Mouse (Mus musculus) kidney, postnatal 0 days (tissue): Measurements from ENCODE around the gene Fnbp1. TPM values are rescaled to one million over a fixed set of nuclear protein-coding genes. Genes with fewer than 3 reads are reported as not detected.

Experiments
- ATAC-seq: fragments of 200-750 bp; cut with Nextera tagmentation; replicated peaks from 2 replicates; pipeline ENCODE4 v1.8.0; 2017; ENCODE audit warnings: low read depth, moderate number of reproducible peaks, moderate TSS enrichment, moderate library complexity; ENCODE audit not compliant: low FRiP score
- DNase-seq: peaks from one replicate; pipeline ENCODE4 v3.0.0-alpha.2; 2016; ENCODE audit warnings: low spot score
- H3K27ac ChIP-seq: fragments of 300-500 bp; sonication (generic); 2 replicates; pipeline ENCODE4 v1.5.1; 2014; ENCODE audit warnings: mild to moderate bottlenecking
- H3K27me3 ChIP-seq: fragments of 300-500 bp; sonication (generic); 2 replicates; pipeline ENCODE4 v1.6.1; 2014; ENCODE audit warnings: low read length, mixed read lengths; ENCODE audit not compliant: insufficient read depth
- H3K36me3 ChIP-seq: fragments of 300-500 bp; sonication (generic); 2 replicates; pipeline ENCODE4 v1.6.1; 2014; ENCODE audit warnings: low read length, mixed read lengths; ENCODE audit not compliant: insufficient read depth
- H3K4me1 ChIP-seq: fragments of 300-500 bp; sonication (generic); replicated peaks from 2 replicates; pipeline ENCODE4 v1.6.1; 2014; ENCODE audit warnings: antibody characterized with exemption, low read length, mixed read lengths; ENCODE audit not compliant: insufficient read depth
- H3K4me2 ChIP-seq: fragments of 300-500 bp; sonication (generic); 2 replicates; pipeline ENCODE4 v1.6.1; 2014; ENCODE audit warnings: mild to moderate bottlenecking, low read length, moderate library complexity, mixed read lengths
- H3K4me3 ChIP-seq: fragments of 300-500 bp; sonication (generic); replicated peaks from 2 replicates; pipeline ENCODE4 v1.5.1; 2014; ENCODE audit warnings: low read depth, low read length
- H3K9ac ChIP-seq: fragments of 300-500 bp; sonication (generic); 2 replicates; pipeline ENCODE4 v1.6.1; 2014; ENCODE audit warnings: low read depth, low read length
- H3K9me3 ChIP-seq: fragments of 300-500 bp; sonication (generic); replicated peaks from 2 replicates; pipeline ENCODE4 v1.6.1; 2016; ENCODE audit warnings: low read length, inconsistent platforms, mixed read lengths
- CTCF ChIP-seq: IDR thresholded peaks from 2 replicates; pipeline ENCODE4 v1.5.1; 2016; ENCODE audit warnings: antibody characterized with exemption, low read depth, mild to moderate bottlenecking, moderate library complexity
- WGBS: fragments of 180-500 bp; shearing (Covaris S2); extraction: QIAGEN DNeasy Blood & Tissue Kit; methylation state at CpG from one replicate; pipeline ENCODE4 v1.1.7; 2014; 5-methylcytosine and 5-hydroxymethylcytosine counted together
- polyA plus RNA-seq: library from polyadenylated mRNA; unstranded; fragments of >200 nt; fragmentation: Nextera tagmentation; extraction: Ambion mirVana; gene quantifications from 2 replicates; pipeline ENCODE4 v1.2.1, GENCODE M21; 2015

Fnbp1 gene
- polyA plus RNA-seq, 1 experiment from 2014 or later = 12.3 TPM

- TF ChIP-seq CTCF = no peak
- Histone ChIP-seq H3K9me3 (no peaks in the 10 kb centered on the region), H3K4me3 (no peak overlapping the region), H3K4me2 (no peak overlapping the region), H3K27me3 (no peaks in the 10 kb centered on the region), H3K4me1 (no peaks in the 10 kb centered on the region), H3K9ac (no peak overlapping the region), H3K36me3 (peaks cover 17% of the 10 kb centered on the region), H3K27ac (no peak overlapping the region)
- 83% methylated on average over 3 of the region's 3 CpGs for WGBS
- DNase-seq = no peak
- ATAC-seq = no peak
Measured at GRCm38 (mm10) chr2:31040487-31040886, 101.3 kb downstream of the Fnbp1 start.

GRCm38 (mm10) chr2:31040043-31040442, 101.8 kb downstream of the Fnbp1 start:
- H3K9ac ChIP-seq = no peak overlapping the region
- peak; percentile 20; the same call in 1 of the 2 replicates for TF ChIP-seq CTCF
- peaks cover 17% of the 10 kb centered on the region for H3K36me3 ChIP-seq
- no peak overlapping the region for H3K4me2 ChIP-seq
- H3K27me3 ChIP-seq = no peaks in the 10 kb centered on the region
- ATAC-seq (no peak), DNase-seq (no peak)
- no peak overlapping the region for H3K4me3 ChIP-seq
- no peaks in the 10 kb centered on the region for H3K9me3 ChIP-seq
- H3K4me1 ChIP-seq = no peaks in the 10 kb centered on the region
- 97% methylated on average over 3 of the region's 3 CpGs for WGBS
- H3K27ac ChIP-seq = no peak overlapping the region

- no peak overlapping the region for H3K4me3 ChIP-seq
- H3K9me3 ChIP-seq = no peaks in the 10 kb centered on the region
- H3K27ac ChIP-seq = no peak overlapping the region
- H3K27me3 ChIP-seq = no peaks in the 10 kb centered on the region
- H3K4me1 ChIP-seq = no peaks in the 10 kb centered on the region
- ATAC-seq (no peak), DNase-seq (no peak)
- no peak overlapping the region for H3K4me2 ChIP-seq
- no peak for TF ChIP-seq CTCF
- 91% methylated on average over 6 of the region's 6 CpGs for WGBS
- H3K9ac ChIP-seq = no peak overlapping the region
- H3K36me3 ChIP-seq = peaks cover 30% of the 10 kb centered on the region
Measured at GRCm38 (mm10) chr2:31036811-31037210, 105.0 kb downstream of the Fnbp1 start.

GRCm38 (mm10) chr2:31031972-31032371, 109.8 kb downstream of the Fnbp1 start:
- no peak overlapping the region for H3K4me2 ChIP-seq
- no peaks in the 10 kb centered on the region for H3K27me3 ChIP-seq
- WGBS = 76% methylated on average over 7 of the region's 7 CpGs
- H3K9me3 ChIP-seq = no peaks in the 10 kb centered on the region
- H3K4me1 ChIP-seq = no peaks in the 10 kb centered on the region; the same call in 1 of the 2 replicates
- ATAC-seq = no peak
- no peak overlapping the region for H3K4me3 ChIP-seq
- peaks cover 31% of the 10 kb centered on the region for H3K36me3 ChIP-seq
- TF ChIP-seq CTCF = no peak
- no peak overlapping the region for H3K27ac ChIP-seq
- H3K9ac ChIP-seq = no peak overlapping the region
- DNase-seq = no peak

- ATAC-seq = no peak
- H3K36me3 ChIP-seq = peaks cover 10% of the 10 kb centered on the region
- H3K4me1 ChIP-seq = no peaks in the 10 kb centered on the region; the same call in none of the 2 replicates
- WGBS = 37% methylated on average over 8 of the region's 8 CpGs
- H3K9ac ChIP-seq = no peak overlapping the region
- H3K4me2 ChIP-seq = no peak overlapping the region
- no peak overlapping the region for H3K4me3 ChIP-seq
- no peaks in the 10 kb centered on the region for H3K27me3 ChIP-seq
- H3K27ac ChIP-seq = peak overlapping the region; percentile 57
- H3K9me3 ChIP-seq = no peaks in the 10 kb centered on the region
- no peak for TF ChIP-seq CTCF
- peak; percentile 53 for DNase-seq
Measured at GRCm38 (mm10) chr2:31026642-31027041, 115.2 kb downstream of the Fnbp1 start.

- 40% methylated on average over 3 of the region's 3 CpGs for WGBS
- Histone ChIP-seq H3K27me3 (no peaks in the 10 kb centered on the region), H3K9me3 (no peaks in the 10 kb centered on the region), H3K36me3 (peaks cover 13% of the 10 kb centered on the region), H3K4me3 (no peak overlapping the region), H3K9ac (no peak overlapping the region), H3K4me2 (no peak overlapping the region), H3K27ac (peak overlapping the region; percentile 57; the same call in 1 of the 2 replicates), H3K4me1 (no peaks in the 10 kb centered on the region; the same call in none of the 2 replicates)
- TF ChIP-seq CTCF = no peak
- ATAC-seq (peak; percentile 70), DNase-seq (peak; percentile 59)
Measured at GRCm38 (mm10) chr2:31025458-31025857, 116.3 kb downstream of the Fnbp1 start.
